Mouse (Mus musculus) kidney, postnatal 10 days (tissue): Measurements from ENCODE around the gene Zfp382.
"Not testable (repeated sequence)": the region's sequence is repeated elsewhere in the genome, so short reads cannot be mapped to it uniquely, and the experiment has no call there.

Experiments
- DNase-seq: peaks from one replicate; pipeline ENCODE4 v3.0.0; 2021; ENCODE audit warnings: mixed read lengths

The Zfp382 gene

DNA sequence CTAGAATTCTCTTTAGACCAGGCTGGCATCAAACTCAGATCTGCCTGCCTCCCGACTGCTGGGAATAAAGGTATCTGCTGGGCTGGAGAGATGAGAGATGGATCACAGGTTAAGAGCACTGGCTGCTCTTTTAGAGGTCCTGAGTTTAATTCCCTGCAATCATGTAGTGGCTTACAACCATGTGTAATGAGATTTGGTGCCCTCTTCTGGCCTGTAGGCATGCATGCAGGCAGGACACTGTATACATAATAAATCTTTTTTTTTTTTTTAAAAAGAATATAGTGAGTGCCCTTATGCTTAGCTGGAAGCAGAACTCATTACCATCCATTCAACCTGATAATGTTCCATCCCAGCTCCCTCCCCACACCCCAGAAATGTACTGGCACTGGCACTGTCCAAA lies 32.3 kb downstream of the Zfp382 start:
- no peak for DNase-seq

DNA sequence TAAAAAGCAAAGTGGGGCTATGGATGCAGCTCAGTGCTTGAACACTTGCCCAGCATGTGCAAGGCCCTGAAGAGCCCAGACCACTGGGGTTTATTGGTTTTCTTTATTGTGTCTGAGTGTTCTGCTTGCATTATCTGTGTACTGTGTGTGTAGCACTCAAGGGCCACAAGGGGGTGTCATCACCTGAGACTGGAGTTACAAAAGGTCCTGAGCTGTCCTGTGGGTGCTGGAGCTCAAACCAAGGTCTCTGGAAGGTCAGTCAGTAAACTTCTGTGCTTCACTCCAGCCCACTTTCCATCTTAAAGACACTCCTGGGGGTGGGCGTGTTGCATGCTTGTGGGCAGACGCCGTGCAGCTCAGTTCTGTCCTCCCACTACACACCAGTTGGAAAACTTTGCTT lies 33.8 kb downstream of the Zfp382 start:
- DNase-seq, result no peak

DNA sequence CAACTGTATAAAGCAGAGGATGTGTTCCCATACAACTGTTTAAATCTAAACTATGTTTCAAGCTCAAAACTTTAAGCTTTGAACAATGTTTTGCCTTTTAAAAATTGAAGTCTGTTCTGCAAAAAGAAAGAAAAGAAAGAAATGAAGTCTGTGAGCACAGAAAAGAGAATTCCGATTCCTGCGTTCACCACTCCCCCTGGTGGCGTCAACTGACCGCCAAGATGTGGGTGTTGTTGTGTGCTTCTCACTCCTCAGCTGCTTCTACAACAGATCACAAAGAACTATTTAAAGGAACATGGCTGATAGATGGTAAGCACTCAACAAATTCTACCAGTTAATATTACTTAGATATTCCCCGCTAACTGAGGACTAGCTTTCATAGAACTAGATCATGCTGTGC lies 41.4 kb downstream of the Zfp382 start:
- DNase-seq, result no peak

DNA sequence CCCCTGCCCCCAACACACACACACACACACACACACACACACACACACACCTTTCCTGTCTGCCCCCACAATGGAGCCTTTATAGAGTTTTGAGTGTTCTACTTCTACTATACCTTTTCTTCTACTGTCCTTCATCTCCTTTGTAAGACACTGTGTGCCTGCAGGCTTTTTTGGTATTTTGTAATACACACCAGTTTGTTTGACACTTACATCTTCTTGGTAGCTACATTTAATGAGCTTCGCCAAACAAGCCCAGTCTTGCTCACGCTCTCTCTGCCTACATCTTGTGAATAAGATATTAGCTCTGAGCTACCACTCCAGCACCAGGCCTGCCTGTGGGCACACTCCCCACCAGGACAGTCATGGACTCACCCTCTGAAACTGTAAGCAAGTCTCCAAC lies 43.0 kb downstream of the Zfp382 start:
- no peak for DNase-seq

DNA sequence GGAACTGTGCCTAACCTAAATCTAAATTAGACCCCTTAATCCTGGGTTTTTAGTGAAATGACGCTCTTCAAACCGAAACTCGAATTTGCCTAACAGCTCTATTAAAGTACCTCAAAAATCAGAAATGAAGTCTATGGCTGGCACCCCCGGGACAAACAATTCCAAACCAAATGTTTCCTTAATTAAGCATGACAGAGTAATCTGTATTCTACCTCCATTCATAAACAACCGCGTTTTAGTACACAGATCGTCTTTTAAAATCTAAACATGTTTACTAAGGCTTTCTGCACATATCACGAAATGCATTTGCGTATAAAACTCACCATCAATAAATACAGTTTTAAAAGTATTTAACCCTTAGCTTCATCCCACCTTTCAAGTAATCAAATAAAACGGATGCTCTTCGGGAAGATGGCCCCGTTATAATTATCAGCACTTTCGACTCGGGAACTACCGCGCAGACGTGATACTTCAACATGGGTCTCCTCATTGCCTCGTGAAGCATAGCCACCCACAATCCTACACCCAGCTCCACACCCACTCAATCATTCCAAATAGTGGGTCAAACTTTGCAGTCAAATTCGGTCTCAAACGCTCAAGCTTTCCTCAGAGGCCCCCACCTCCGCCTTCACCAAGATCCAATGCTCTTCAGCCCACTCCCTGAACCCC lies 47.3 kb downstream of the Zfp382 start:
- no peak for DNase-seq

DNA sequence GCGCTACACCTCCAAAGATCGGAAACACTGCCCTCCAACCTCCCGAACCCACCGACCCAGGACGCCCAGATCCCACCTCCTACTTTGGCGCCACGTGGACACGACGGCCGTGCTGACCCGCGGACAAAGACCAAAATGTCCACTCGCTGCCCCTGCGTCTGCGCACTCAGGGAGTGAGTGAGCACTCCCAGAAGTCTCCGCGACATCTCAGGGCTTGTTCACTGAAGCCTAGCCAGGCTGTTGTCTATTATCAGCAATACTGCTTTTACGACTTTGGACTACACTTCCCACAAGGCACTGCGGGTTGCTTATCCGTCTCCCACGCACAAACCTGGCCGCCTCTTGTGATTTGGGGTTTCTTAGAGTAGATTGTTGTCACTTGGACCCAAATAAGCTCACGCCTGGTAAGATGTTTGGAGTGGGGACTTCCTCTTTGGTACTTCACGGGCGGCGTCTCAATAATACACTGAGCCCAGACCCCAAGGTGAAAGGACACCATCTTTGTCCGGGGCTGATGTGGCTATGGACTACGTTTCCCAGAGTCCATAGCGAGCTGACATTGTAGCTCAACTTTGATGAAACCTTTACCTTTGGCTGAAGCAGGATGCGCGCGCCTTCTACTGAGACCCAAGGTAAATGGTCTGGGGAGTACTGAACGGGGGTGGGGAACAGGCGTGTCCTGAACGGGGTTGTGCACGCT lies 48.0 kb downstream of the Zfp382 start, which contains the start of gene Zfp146:
Gene Zfp146, minus strand, starts transcription at position 168 of the 700 bp plus-strand sequence.
- DNase-seq, result peak; percentile 94

DNA sequence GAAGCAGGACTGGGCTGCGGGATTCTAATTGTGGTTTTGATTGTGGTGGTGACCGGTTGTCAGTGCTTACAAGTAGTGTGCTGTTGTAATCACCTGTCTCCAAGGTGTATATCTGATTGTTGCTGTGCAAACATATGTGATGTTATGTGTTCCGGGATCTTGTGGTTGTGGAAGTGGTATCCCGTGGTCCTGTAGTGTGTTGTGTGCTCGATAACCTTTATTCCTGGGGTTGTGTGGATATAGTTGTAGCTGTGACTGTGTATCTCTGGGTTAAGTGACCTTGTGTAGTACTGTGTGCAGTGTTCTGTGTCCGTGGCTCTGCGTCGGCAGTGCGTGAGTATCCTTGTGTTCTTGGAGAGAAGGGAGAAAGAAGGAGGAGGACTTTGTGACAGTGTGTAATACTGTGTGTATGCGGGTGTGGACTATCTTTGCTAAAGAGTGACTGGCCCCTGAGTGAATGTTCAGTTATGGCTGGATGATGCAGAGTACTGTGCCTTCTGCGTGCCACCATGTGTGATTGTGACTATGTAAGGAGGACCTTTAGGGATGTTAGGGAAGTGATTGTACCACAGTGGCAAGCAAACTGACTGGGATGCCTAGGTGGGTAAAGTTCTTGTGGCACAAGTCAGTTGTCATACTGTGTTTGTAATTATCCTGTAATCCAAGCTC lies 48.7 kb downstream of the Zfp382 start:
- no peak for DNase-seq

DNA sequence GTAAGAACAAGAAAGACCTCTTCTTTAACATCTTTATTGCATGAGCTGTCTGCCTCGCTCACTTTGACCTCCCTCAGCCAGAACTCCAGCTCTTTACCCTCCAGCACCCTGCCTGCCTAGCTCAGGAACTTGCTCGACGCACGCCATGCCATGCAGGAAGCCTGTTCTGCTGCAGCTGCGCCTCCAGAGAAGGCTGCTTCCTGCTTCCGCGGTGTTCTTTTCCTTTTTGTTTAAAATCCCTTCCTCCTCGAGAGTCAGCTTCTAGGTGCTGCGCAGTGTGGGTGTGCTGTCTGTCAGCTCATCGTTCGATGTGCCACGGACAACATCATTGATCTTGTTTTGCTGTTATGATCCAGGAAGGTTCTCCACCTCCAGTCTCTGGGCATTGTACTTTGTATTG lies 54.7 kb downstream of the Zfp382 start:
- DNase-seq, result no peak

DNA sequence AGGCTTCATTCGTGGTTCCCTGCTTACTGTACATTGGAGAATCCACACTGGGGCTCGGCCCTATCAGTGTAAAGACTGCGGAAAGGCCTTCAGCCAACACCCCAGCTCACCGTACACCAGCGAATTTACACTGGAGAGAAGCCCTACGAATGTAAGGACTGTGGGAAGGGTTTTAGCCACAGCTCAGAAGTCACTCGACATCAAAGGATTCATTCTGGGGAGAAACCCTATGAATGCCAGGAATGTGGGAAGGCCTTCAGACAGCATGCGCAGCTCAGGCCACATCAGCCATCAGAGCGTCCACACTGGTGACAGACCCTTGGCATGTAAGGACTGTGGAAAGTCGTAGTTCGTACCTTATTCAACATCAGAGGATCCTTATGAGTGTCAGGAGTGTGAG lies 56.5 kb downstream of the Zfp382 start:
- no peak for DNase-seq

DNA sequence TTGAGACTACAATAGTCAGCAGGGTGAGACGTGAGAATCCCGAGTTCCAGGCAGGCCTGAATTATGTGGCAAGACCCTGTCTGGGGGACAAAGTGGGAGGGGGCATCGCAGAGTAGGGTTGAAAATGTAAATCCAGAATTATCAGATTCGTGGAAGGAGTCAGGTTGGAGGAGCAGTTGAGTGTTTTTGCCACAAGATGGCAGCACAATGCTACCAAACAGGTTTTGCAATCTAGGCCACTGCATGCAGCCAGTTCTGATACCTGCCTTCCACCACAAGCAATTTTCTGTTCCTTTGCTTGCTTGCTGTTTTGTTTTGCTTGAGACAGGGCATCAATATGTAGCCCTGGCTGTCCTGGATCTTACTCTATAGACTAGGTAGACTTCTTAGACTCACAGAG lies 59.6 kb downstream of the Zfp382 start:
- DNase-seq, result peak; percentile 85

DNA sequence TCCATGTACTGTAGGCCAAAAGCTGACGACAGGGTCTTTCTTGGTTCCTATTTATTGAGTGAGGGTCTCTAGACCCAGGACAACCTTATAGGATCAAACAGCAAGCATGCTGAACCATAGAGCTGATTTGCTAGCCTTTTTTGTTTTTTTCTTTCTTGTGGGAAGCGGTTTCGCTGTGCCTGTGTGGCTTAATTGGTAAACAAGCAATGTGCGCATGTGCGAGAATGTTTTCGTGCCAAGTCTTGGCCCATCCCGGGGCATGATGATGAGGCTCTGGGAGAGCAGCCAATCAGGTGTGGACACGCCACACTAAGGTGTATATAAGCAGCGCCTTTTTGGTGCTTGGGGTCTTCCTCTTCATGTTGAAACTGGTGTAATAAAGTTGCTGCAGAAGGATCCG lies 60.2 kb downstream of the Zfp382 start:
- not testable (repeated sequence) for DNase-seq

DNA sequence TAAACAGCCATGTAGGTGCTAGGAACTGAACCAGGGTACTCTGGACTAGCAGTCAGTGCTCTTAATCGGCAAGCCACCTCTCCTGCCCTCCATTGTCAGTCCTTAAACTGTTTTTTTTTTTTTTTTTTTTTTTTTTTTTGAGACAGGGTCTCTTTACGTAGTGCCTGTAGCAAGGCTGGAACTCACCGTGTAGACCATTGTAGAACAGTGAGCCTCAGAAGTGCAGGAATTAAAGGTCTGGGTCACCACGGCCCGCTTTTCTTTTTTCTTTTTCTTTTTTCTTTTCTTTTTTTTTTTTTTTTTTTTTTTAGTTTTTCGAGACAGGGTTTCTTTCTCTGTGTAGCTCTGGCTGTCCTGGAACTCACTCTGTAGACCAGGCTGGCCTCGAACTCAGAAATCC lies 61.4 kb downstream of the Zfp382 start:
- not testable (repeated sequence) for DNase-seq

DNA sequence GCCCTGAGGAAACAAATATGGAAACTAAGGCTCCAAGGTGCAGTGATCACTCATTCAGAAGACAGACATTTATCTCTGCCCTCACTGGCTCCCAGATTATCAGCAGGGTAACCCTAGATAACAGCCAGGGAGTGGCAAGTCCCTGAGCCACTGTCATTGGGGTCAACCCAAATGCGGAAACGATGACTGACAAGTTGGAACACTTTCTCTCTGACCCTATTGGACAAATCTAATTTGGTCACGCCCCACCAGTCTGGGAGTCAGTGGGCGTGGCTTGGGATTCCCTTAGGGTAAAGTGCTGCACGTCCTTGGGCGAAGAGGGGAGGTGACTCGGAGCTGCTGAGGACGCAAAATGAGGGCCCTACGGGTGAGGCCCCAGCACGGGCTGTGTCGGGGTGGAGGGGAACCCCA lies 62.1 kb downstream of the Zfp382 start, which contains the start of gene Cox7a1:
Gene Cox7a1, plus strand, starts transcription at position 266 of the 411 bp plus-strand sequence.
- DNase-seq, result peak; percentile 91
